Mouse (Mus musculus) CD4-positive, CD25-positive, alpha-beta regulatory T cell, adult 4 months (primary cell): Measurements from ENCODE around the gene Cacna2d3. TPM values are rescaled to one million over a fixed set of nuclear protein-coding genes. Genes with fewer than 3 reads are reported as not detected.

Experiments used
- ATAC-seq: one replicate; pipeline ENCODE4 v1.8.0; 2017
- polyA plus RNA-seq, 2 experiments: library from polyadenylated mRNA; unstranded; fragments of 100-300 nt; shearing (Covaris generic); gene quantifications; one replicate each; pipeline ENCODE4 v1.2.1; 2017

The Cacna2d3 gene
- polyA plus RNA-seq, 2 experiments from 2014 or later = not detected

DNA sequence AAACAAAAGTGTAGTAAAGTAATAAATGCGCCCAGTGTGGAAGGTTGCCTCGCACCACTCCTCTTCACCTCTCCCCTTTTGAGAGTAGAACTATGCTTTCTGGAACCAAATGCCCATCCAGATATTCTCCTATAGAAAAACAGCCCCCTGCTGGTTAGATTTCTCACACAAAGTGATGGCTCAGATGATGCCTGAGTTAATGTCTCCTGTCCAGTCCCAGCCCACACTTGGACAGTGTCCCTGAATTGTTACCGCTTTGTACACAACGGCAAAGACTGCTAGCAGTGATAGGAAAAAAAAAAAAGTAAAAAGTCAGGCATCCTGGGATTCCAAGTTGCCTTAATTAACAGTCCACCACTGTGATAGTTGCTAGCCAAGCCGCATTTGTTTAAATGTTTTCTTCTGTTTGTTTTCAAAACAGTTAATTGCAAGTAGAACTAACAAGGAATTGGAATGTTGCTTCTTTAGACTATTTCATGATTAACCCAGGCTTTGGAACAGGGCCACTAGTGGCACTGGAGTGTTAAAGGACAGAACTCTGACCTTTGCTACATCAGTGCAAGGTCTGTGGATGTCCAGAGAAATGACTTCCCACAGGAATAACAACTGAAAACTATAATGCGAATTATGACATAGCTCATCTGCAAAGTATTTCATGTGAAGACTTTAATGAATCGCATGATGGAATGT is 733.3 kb downstream of the Cacna2d3 start:
- ATAC-seq = no peak

DNA sequence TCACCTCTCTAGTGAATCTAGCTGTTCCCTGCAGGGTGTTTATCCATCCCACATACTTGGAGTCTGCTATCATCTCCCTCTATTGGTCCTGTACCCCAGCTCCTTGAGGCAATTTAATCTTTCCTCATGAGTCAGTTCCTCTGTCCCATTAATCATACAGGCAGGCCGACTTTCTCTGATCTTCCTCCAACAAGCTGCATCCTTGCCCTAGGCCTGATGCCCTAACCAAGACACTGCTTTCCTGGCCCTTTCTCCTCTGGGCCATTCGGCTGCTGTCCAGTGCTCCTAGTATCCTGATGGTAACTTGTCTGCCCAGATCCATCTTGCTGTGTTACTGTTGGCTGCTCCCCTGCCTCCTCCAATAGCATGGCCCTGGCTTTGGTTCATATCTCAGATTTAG is 737.4 kb downstream of the Cacna2d3 start:
- ATAC-seq = no peak

DNA sequence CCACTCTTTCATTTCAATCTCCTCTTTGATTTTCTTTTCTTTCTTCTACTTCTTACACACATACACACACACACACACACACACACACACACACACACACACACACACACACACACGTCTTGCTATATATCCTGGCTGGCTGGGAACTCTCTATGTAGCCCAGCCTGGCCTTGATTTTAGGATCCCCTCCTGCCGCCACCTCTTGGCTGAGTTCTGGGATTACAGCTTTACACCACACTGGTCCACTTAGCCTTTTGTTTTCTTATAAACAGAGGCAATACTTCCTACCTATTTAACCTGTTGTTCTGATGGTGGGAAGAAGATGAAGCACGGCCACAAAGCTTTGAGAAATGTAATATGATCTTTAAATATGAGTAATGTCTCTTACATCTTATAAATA is 741.2 kb downstream of the Cacna2d3 start:
- ATAC-seq = no peak

DNA sequence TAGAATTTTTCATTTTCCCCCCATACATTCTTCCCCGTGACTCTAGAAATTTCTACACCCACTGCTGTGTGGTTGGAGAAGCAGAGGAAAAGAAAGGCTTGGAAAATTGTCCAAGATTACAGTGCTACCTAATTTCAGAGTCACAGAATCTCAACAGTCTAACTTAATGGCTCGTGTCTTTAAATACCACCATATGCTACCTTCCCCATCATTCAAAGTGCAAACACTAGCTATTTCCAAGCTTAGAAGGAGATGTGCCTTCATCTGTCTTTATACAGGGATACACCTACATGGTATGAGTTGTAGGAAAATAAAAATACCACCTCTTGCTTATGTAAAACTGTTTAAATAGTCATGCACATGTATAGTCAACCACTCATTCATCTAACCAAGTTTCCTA is 742.4 kb downstream of the Cacna2d3 start:
- ATAC-seq = no peak

DNA sequence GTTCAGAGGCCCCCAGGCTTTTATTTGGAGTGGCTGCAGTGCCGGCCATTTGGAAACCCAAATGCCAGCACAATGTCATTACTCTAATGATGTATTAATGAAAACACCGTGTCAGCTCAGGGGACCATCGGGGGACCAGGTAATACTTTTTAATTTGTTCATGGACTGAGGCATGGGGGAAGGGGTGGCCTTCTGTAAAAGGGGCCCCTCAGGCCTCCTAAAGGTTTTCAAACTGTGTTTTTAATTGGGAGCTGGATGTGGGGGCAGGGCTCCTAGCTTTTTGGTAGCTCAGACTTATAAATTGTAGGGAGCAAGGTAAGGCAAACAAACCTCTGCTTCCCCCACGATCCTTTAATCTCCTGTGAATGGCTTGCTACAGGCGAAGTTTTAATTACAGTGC is 749.0 kb downstream of the Cacna2d3 start:
- no peak for ATAC-seq

DNA sequence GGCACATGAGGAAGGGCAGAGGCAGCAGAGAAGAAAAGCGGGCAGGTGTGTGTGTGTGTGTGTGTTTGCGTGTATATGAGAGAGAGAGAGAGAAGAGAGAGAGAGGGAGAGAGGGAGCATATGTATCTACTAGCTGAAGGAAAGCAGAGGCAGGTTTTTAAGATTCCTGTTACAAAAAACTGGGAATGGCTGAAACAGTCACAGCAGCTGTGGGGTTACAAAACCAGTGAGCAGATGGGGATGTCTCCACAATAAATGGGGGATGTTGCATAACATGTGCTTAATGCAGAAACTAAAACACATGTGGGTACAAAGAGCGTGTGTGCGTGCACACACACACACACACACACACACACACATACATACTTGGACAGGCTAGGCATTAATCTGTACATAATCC is 752.4 kb downstream of the Cacna2d3 start:
- ATAC-seq = no peak

DNA sequence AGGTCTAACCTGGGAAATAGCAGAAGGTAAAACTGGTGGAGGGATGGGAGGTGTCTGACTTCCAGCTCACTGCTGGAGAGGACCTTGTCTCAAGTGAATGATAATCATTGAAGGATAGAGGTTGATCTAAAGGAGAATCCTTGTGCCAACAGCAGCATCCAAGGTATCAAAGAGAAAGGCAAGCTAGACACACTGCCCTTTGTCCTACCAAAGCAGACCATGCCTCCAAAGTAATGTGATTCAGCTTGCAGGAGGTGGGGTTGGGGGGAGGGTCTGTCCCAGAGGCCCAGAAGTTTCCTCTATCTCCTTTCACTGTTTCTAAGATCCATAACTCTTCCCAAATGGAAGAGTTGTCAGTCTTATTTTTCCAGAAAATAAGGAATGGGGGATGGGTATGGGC is 754.8 kb downstream of the Cacna2d3 start:
- ATAC-seq = no peak

DNA sequence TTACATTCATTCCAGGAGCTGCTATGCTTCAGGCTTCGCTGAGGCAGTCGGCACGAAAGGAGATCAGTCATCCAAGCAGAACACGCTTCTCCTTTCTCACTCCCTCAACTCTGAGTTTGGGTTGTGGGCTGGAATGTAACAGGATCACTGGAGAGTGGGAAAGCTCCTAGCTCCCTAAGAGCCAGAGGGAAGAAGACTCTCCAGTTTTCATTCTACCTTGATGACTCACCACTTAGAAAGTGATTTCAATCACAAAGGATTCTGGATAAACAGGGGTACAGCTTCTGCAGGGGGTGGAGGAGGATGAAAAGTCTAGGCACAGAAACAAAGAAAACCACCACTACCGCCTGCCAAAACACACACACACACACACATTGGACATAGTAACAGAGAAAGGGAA is 760.3 kb downstream of the Cacna2d3 start:
- no peak for ATAC-seq

DNA sequence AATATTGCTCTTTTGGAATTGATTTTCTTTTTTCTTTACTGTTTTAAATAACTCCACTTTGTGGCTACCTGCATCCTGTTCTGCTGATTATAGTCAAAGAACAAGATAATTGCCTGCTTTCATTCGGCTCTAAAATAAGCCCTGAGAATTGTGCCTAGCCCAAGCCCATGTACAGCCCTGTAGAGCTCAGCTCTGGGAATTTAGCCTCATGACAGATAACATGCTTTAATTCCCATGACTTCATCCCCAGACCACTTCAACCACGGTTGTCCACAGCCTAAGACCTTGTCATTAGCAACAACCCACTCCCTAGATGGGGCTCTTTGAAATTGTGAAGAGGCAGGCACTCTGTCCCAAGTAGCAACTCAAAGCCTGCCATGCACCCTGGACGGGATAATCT is 762.6 kb downstream of the Cacna2d3 start:
- no peak for ATAC-seq

DNA sequence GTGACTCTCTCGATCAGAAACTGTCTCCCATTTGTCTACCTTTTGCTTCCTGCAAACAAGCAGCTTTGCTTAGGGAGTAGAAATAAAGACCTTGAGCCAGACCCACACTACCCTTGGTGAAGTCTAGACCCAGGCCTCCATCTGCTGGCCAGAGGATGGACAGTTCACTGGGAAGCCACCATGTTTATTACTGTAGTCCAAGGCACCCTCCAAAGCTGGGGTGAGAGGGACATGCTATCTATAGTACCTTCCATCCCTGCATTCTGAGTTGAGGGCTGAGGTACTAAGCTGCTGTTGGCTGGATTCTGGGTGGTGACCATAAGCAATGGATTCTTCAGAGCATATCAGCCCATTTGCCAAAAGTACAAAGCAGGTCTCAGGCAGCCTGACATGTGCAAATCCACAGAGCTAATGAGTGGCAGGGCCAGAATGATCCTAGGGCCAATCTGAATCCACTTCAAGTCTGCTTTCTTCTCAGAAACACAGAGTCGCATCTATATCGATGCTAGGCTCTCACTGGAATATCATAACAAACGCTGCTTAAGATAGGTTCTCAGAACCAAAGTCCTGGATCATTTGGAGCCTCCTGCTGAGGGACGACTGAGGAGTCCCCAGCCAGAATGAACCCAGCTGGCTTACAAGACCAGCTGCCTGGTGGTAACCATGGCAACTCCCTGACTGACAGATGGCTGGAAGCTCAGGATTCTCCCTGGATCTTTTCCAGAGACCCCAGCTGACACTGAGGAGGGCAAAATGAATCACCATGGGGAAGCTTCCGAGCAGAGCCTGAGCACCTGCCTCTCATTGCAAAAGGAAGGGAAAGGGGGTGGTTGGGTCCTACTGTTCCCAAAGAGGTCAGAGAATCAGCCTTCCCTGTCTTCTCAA is 763.3 kb downstream of the Cacna2d3 start:
- ATAC-seq = no peak

DNA sequence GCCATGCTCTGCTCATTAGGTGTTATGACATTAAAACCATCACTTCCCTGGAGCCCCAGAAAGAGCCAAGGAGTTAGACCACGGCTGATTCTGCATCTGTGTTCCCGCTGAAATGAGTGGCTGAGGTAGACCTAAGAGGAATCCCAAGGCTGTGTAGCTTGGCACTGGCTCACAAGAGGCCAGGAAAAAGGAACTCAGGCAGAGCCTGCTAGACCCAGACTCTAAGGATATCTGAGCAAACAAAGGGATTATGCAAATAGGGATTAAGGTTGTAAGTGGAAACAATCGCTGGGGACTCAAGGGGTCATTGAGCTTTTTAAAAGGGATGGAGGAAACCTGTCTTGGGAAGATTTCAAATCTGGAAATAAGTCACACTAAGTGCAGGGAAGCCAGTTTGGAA is 766.5 kb downstream of the Cacna2d3 start:
- ATAC-seq = no peak

DNA sequence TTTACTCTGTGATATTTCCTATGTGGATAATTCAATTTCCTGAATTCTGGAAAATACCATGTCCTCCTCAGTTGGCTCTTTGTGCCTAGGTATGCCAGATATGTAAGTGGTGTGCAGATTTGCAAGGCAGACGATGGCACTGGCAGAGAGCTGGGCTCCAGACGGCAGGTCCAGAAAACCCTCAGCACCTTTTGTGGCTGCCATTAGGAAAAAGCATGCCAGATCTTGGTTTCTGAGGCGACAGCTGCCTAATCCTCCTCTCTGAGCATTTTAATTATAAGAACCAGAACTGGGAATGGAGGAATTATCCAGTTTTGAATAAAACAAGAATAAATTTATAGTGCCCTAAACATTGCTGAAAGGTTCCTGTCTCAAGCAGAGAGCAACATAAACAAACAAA is 767.1 kb downstream of the Cacna2d3 start:
- ATAC-seq = no peak

DNA sequence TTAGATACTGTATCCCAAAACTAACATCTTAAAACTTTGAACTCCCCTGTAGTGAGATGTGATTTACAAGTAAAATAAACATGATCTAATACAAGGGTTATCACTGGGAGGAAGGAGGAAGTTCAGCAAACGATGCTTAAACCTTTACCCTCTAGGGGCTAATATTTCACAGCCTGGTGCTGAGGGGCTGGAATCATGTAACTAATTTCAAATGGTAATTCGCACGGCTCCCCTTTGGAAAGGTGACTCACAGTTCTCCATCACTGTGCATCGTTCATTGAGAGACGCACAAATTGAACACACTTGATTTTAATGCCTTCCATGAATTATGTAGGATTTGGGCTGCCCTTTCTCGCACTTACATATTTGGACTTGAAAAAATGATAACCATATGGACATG is 767.6 kb downstream of the Cacna2d3 start:
- ATAC-seq = no peak

DNA sequence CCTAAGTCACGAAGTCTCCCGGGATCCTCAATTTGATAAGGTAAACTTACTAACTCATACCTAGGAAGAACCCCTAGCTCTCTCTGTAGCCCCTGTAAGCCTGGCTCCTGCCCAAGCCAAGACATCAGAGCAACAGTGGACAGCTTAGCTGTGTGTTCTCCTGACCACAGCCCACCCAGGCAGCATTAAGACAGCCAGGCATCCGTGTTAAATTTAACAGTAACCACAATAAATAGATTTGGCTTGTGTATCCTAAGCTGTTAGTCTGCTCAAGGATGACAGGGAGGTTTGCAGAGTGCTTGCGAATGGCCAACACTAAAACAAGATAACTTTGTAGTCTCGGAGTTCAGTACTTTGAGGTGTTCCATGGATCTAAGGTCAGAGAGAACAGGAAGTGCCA is 768.3 kb downstream of the Cacna2d3 start:
- no peak for ATAC-seq

DNA sequence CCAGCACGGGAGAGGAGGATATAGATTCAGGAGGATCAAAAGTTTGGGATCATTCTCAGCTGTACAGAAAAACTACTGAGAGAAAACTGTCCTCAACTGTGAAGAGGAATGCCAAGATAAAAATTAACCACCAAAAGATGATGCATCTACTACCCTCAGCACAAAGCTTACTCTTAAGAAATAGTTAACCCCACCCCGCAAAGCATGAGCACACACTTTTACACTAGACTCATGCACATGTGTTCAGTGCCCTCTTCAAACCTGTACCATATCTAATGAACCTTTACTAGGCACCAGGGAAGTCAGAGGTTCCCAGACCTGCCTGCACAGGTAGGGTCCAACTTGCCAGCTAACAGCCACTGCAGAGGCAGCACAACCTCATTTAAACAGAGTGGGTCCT is 771.2 kb downstream of the Cacna2d3 start:
- no peak for ATAC-seq

DNA sequence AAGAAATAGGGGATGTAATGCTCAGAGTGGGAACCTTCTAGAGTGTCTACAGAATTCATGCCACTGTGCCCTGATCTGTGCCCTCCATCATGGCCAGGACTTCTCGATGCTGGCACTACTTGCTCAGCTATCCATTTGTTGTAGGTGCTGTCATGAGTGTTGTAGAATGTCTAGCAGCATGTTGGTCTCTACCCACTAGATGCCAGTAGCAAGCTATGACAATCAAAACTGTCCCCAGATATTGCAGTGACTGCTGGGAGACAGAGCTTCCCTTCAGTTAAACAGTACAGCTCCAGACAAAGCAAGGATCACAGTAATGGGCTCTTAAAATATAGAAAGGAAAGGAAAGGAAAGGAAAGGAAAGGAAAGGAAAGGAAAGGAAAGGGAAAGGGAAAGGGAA is 771.9 kb downstream of the Cacna2d3 start:
- no peak for ATAC-seq

DNA sequence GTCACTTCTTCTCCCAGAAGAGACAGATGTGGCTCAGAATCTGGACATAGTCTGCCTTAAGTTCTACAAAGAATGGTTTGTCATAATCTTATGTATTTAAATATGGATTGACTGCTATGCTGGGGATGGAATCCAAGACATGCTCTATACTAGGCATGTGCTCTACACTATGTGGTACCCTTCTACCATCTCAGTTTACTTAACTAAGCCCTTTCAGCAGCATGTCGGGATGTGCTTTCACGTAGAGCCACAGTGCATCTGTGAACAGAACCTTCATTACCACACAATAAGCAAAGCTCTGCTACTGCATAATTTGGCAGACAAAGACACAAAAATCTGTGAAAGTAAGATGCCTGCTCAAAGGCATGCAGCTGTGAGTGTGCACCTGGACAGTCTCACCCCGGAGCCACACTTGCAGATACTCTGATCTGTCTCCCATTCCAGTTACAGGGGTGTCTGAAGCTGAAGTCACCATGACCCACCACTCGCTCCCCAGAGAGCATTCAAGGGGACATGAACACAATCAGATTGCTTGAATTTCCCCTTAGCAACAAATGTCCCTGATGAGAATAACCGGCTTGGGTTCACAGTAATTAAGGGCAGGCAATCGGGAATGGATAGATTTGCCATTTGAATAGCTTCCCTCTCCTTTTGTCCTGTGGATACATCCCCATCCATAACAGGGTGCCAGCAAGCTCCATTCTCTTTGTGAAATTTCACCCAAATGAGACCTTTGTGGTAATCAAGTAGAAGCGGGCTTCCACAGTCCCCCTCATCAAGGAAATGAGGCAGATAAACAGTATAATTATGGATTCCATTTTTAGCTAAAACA is 773.4 kb downstream of the Cacna2d3 start:
- ATAC-seq = no peak

DNA sequence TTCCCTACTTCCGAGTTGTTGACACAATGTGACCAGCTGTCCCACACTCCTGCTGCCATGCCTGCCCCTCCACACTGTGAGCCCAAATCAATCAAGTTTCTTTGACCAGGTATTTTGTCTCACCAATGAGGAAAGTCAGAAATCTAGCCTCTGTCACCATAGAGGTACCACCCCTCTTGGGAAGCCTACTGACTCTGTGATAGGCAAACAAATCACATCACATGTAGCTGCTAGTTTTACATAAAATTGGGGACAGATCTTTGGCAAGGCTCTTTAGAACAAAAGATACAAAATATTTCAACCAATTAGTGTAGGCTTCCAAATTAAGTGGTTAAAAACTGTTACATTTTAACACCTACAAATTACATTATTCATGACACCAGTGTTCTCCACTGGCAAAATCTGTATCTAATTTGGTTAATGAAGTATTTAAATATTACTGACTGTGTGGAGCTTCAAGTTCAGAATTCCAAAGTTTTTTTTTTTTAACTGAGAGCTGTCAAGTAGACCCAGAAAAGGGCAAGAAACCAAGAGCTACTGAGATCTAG is 788.8 kb downstream of the Cacna2d3 start:
- ATAC-seq = no peak

DNA sequence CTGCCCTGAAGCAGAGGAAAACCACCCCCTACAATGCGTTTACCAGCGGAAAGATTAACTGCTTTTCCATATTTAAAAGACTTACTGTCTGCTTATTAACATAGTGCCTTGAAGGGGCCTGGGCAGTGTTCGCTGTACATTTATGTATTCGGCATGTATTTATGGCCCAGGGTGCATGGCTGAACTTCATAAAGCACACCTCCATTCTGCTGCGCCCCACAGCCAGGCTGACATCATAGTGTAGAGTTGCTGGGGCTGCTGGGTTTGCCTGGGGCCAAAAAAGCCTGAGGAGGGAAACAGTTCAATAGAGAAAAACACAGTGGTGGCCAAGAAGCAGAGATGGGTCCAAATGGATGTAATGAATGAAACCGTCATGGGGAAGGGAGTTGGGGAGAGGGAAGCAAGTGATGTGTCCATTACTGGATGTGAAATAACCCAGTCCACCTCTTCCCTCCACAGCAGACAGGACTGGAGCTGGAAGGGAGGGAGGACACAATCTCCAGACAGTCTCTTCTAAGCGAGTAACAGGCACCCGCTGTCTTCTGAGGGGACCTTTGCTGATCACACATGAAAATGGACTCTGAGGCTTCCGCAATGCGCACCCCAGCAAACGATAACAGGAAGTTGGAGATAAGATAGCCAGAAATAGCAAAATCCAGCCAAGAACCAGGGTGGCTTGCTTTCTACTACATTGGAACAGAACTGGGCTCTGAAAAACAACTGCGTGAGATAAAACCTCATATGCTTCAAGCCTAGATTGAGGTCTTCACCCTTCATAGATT is 798.3 kb downstream of the Cacna2d3 start:
- no peak for ATAC-seq

DNA sequence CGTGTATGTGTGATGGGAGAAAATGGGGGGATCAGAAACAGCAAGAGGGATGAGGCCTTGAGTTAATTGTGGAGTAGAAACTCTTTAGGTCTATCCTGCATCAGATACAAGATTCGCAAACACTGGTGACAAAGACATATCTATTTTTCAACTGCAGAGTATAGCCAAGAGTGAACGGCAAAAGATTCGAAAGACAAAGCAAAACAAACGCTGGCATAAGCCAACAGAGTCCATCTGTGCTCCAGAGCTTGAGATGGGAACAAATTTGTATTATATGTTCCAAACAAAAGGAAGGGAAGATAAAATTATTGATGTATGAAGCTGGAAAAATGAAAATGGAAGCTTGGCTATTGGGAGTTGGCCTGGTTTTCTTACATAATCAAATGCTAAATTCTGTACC is 802.8 kb downstream of the Cacna2d3 start:
- ATAC-seq = no peak

DNA sequence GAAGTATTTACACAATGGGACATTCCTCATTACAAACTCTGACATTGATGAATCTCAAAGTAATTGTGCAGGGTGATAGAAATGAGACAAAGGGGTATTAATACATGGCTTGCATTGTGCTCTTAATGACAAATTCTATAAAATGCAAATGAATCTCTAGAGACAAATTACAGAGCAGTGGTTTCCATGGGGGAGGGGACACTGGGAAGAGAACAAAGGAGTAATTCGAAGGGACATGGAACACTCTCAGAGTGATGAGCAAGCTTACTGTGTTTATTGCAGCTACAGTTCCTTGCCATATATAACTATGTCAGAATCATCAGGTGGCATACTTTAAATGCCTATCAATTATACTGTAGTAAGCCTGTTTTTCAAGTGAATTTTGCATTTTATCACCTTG is 806.7 kb downstream of the Cacna2d3 start:
- no peak for ATAC-seq

DNA sequence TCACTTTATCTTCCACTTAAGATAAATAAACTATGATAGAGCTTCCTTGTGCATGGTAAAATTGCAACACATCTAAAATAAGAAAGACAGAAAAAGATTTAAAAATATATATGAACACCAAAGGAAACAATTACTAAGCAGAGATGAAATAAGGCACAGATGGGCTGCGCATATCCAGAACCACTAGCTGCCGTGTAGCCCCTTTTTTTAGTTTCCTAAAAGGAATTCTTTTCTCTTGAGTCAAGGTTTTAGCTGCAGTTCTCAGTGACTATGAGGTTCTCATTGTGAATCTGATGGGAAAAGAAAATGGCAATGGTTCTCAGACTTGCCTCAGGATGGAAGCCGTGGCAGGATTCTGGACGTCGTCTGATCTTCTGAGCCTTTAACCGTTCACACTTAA is 814.0 kb downstream of the Cacna2d3 start:
- ATAC-seq = no peak
